Mouse (Mus musculus): Measurements from ENCODE around the gene Acap3.

DNA sequence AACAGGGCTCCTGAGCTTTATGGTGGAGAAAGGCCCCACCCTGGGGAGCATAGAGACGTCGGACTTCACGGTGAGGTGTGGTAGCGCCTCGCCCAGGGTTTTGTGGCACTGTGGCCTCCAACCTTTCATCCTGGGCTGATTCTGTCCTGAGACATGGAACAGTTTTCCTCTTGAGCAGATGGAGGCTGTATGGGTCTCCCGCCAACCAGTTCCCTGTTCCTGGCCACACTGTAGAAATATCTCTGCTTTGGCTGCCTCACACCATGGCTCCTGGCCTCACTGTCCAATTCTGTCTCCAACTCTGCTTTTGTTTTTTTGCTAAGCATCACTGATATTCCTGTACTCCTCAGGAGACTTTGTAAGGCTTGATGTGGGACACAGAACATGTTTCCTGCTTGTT is 63.9 kb downstream of the Acap3 start:
- no peak for TF ChIP-seq CTCF (IDR thresholded peaks at IDR 0.05; ENCODE audit: control insufficient read depth, insufficient read depth, insufficient replicate concordance, low read depth, low read length)
- TF ChIP-seq POLR2A (IDR thresholded peaks at IDR 0.05; ENCODE audit: control insufficient read depth, low read depth, low read length), result no peak
